Mouse (Mus musculus) effector memory CD4-positive, alpha-beta T cell, adult 7 months (primary cell): ENCODE data around the gene Sh3bp5l. TPM values are rescaled to one million over a fixed set of nuclear protein-coding genes. Genes with fewer than 3 reads are reported as not detected.

Experiments
- polyA plus RNA-seq: library from polyadenylated mRNA; unstranded; fragments of 100-300 nt; shearing (Covaris generic); gene quantifications from one replicate; pipeline ENCODE4 v1.2.1, GENCODE M21; 2017

The Sh3bp5l gene
- 12.9 TPM for polyA plus RNA-seq

DNA sequence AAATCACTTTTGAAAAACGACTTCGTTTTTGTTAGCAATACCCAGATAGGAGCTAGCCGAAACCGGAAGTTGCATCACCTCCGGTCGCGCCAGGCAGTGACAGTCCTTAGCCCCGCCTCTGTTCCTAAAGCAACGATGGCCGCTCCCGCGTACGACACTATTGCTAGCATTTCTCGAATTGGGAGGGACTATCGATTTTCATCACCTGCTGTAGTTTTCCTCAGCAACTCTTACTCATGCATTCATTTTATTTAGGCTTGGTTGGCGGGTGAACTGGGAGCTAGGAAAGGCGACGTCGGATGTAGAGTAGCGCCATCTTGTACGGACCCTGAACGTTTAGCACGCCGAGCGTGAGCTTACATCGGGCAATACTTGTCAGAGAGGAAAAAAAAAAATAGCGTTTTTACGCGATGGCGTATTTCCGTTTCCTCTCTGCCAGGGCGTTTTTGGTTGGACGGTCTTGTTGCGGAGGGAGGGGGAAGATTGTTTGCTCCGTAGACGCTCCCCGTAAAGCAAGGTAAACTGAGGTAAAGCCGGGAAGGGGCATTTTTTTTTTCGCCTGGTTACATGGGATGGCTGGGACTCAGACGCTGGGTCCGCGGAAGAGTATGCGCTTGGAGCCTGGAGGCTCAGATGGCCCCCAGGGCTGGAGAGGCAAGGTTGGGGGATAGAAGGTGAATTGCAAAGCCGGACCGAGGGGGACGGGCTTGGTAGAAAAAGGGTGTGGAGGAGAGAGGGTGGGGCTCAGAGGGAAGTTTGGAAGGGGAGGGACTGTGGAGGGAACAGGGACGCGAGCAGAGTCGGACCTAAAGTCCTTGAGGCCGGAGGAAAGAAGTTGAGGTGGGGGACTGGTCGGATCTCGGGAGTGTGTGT lies at the start of gene Sh3bp5l, which contains the start of gene Zfp672:
Sh3bp5l (plus strand) TSS at position 449 of the 873 bp plus-strand sequence.
Zfp672 (minus strand) TSS at position 64 of the 873 bp plus-strand sequence.

DNA sequence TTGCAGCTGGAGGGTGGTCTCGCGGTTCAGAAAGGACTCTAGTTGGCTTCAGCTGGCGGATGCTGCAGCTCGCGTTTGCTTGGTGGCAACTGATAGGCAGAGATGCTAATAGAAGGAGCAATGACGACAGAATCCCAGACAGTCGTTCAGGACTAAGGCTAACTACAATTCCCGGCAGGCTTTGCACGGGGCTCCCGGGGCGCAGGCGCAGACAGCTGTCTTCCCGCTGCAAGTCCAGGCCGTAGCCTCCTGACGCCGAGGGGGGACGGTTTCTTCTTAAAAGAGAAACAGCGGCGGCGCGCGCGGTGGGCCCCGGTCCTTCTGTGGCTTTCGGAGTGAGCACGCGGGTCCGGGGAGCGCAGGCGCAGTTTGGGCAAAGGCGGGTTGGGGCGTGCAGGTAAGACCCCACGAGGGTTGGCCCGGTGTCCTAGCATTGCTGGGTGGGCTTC lies 23.6 kb upstream of the Sh3bp5l start, which contains the start of gene Zfp692:
Zfp692 (plus strand) TSS at position 210 of the 449 bp plus-strand sequence.

DNA sequence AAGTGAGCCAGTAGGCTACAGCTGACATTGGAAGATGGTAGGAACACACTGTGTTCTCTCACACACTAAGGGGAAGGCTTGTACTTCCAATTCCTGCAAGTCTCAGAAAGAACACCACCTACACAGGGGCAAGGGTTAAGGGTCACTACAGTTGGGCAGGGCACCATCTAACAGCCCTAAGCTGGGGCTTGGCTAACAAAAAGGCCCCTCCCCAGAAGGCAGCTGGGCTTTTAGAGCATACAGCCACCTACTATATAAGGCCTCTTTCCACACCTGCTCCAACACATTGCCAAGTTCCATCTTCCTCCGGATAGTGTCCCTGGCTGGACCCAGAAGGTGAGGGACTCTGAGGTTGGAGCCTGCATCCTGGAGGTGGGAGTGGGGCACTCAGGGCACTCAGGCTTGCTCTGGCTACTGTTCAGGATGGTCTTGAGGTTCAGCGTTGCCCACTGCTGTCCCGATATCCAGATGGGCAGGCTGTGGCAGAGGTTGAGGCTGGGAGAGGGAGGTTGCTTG lies 48.3 kb downstream of the Sh3bp5l start, which contains the start of gene Lypd8:
Lypd8 (plus strand) TSS at position 281 of the 516 bp plus-strand sequence.

Other genes starting within 250 kb of the Sh3bp5l start
- not detected for gene Gm12248, start 237.6 kb upstream of the Sh3bp5l start, polyA plus RNA-seq
- gene Cnot8, start 226.6 kb upstream of the Sh3bp5l start, polyA plus RNA-seq = 67.1 TPM
- gene Gemin5, start 162.2 kb upstream of the Sh3bp5l start, polyA plus RNA-seq = 13.4 TPM
- 37.7 TPM for gene Mrpl22, start 159.1 kb upstream of the Sh3bp5l start, polyA plus RNA-seq
- 194 TPM for gene Igtp, start 131.2 kb upstream of the Sh3bp5l start, polyA plus RNA-seq
- 47.7 TPM for gene Irgm2, start 131.1 kb upstream of the Sh3bp5l start, polyA plus RNA-seq
- gene 4930438A08Rik, start 55.9 kb upstream of the Sh3bp5l start, polyA plus RNA-seq = not detected
- 39.8 TPM for gene Zfp692, start 23.7 kb upstream of the Sh3bp5l start, polyA plus RNA-seq
- gene Zfp672, start 385 bp upstream of the Sh3bp5l start, polyA plus RNA-seq = 39.7 TPM
- 0.59 TPM for gene Lypd8, start 48.3 kb downstream of the Sh3bp5l start, polyA plus RNA-seq
- not detected for gene 1810065E05Rik, start 90.4 kb downstream of the Sh3bp5l start, polyA plus RNA-seq
- 0.84 TPM for gene Gm12253, start 101.8 kb downstream of the Sh3bp5l start, polyA plus RNA-seq
- not detected for gene Lypd9, start 122.2 kb downstream of the Sh3bp5l start, polyA plus RNA-seq
- gene Olfr30, start 131.5 kb downstream of the Sh3bp5l start, polyA plus RNA-seq = not detected
- gene Olfr332, start 161.8 kb downstream of the Sh3bp5l start, polyA plus RNA-seq = not detected
- not detected for gene Olfr331, start 171.8 kb downstream of the Sh3bp5l start, polyA plus RNA-seq
- gene Olfr330, start 204.1 kb downstream of the Sh3bp5l start, polyA plus RNA-seq = 0.99 TPM
- not detected for gene Olfr329-ps, start 215.7 kb downstream of the Sh3bp5l start, polyA plus RNA-seq
- 0.18 TPM for gene Olfr328, start 224.9 kb downstream of the Sh3bp5l start, polyA plus RNA-seq
- 0.37 TPM for gene Olfr224, start 239.8 kb downstream of the Sh3bp5l start, polyA plus RNA-seq
- not detected for gene Olfr325, start 247.0 kb downstream of the Sh3bp5l start, polyA plus RNA-seq